Mouse (Mus musculus): ENCODE data around the gene Mpzl3. TPM values are rescaled to one million over a fixed set of nuclear protein-coding genes. Genes with fewer than 3 reads are reported as not detected.
"Not testable (repeated sequence)": the region's sequence is repeated elsewhere in the genome, so short reads cannot be mapped to it uniquely, and the experiment has no call there.

Mpzl3 gene
- polyA plus RNA-seq, 2 experiments: 0.33 to 1.0 TPM

GRCm38 (mm10) chr9:45034526-45034925 lies 20.5 kb upstream of the Mpzl3 start:
- H3K4me3 ChIP-seq (ENCODE audit: insufficient read depth in 1 of 2, low read depth in 2 of 2, low read length in 2 of 2): no peak overlapping the region
- H3K36me3 ChIP-seq (replicated peaks; ENCODE audit: control insufficient read depth, insufficient read depth, low read depth): no peaks in the 10 kb centered on the region
- no peak overlapping the region for H3K4me2 ChIP-seq (ENCODE audit: low read depth)
- 46% methylated on average over 3 of the region's 3 CpGs for WGBS (ENCODE audit: insufficient replicate concordance)
- DNase-seq (ENCODE audit: low read depth in 3 of 3, low spot score in 3 of 3): no peak
- no peaks in the 10 kb centered on the region for H3K9me3 ChIP-seq (ENCODE audit: control insufficient read depth, low read length)
- H3K27ac ChIP-seq: no peak overlapping the region
- H3K9ac ChIP-seq (replicated peaks): no peak overlapping the region
- no peak for ATAC-seq (ENCODE audit: insufficient read depth)
- no peak for TF ChIP-seq CTCF (IDR thresholded peaks at IDR 0.05; ENCODE audit: low read depth)
- TF ChIP-seq EP300 (IDR thresholded peaks at IDR 0.05; ENCODE audit: low read depth): no peak
- H3K4me1 ChIP-seq (replicated peaks; ENCODE audit: control insufficient read depth in 2 of 2, insufficient read depth in 2 of 2, low read length in 1 of 2): no peaks in the 10 kb centered on the region
- H3K27me3 ChIP-seq (ENCODE audit: control insufficient read depth, insufficient read depth, low read length): no peaks in the 10 kb centered on the region

- not testable (repeated sequence) for H3K4me3 ChIP-seq (ENCODE audit: insufficient read depth in 1 of 2, low read depth in 2 of 2, low read length in 2 of 2); H3K9ac ChIP-seq (replicated peaks); H3K36me3 ChIP-seq (replicated peaks; ENCODE audit: control insufficient read depth, insufficient read depth, low read depth); H3K27ac ChIP-seq; H3K4me2 ChIP-seq (ENCODE audit: low read depth); ATAC-seq (ENCODE audit: insufficient read depth); H3K4me1 ChIP-seq (replicated peaks; ENCODE audit: control insufficient read depth in 2 of 2, insufficient read depth in 2 of 2, low read length in 1 of 2); DNase-seq (ENCODE audit: low read depth in 3 of 3, low spot score in 3 of 3); H3K9me3 ChIP-seq (ENCODE audit: control insufficient read depth, low read length)
- 37% methylated on average over 1 of the region's 1 CpGs for WGBS (ENCODE audit: insufficient replicate concordance)
- peaks cover 20% of the 10 kb centered on the region for H3K27me3 ChIP-seq (ENCODE audit: control insufficient read depth, insufficient read depth, low read length)
These were observed 17.2 kb upstream of the Mpzl3 start for GRCm38 (mm10) chr9:45037803-45038202.

GRCm38 (mm10) chr9:45039499-45039898 lies 15.5 kb upstream of the Mpzl3 start, which contains the start of gene Mpzl2:
TSS of gene Mpzl2 (plus strand) at chr9:45039799.
- TF ChIP-seq EP300 (IDR thresholded peaks at IDR 0.05; ENCODE audit: low read depth) (no peak), CTCF (IDR thresholded peaks at IDR 0.05; ENCODE audit: low read depth) (no peak)
- Histone ChIP-seq H3K4me1 (replicated peaks; ENCODE audit: control insufficient read depth in 2 of 2, insufficient read depth in 2 of 2, low read length in 1 of 2) (peaks cover 0 to 5% of the 10 kb centered on the region in 2 experiments; a peak in 1 of 4 replicates), H3K27ac (no peak within 1 kb of the TSS; the same call in 1 of the 2 replicates), H3K36me3 (replicated peaks; ENCODE audit: control insufficient read depth, insufficient read depth, low read depth) (no peaks in the 10 kb centered on the region), H3K27me3 (ENCODE audit: control insufficient read depth, insufficient read depth, low read length) (peaks cover 23% of the 10 kb centered on the region), H3K9me3 (ENCODE audit: control insufficient read depth, low read length) (no peaks in the 10 kb centered on the region), H3K4me2 (ENCODE audit: low read depth) (peak within 1 kb of the TSS; percentile 43), H3K9ac (replicated peaks) (no peak within 1 kb of the TSS), H3K4me3 (ENCODE audit: insufficient read depth in 1 of 2, low read depth in 2 of 2, low read length in 2 of 2) (peak within 1 kb of the TSS in 1 of 2 experiments; percentile 14; a peak in 2 of 4 replicates)
- no peak for ATAC-seq (ENCODE audit: insufficient read depth)
- WGBS (ENCODE audit: insufficient replicate concordance): 41% methylated on average over 5 of the region's 5 CpGs
- no peak for DNase-seq (ENCODE audit: low read depth in 3 of 3, low spot score in 3 of 3)

GRCm38 (mm10) chr9:45040066-45040845 lies 14.7 kb upstream of the Mpzl3 start:
- H3K9me3 ChIP-seq (ENCODE audit: control insufficient read depth, low read length): no peaks in the 10 kb centered on the region
- H3K27ac ChIP-seq: no peak overlapping the region; the same call in 1 of the 2 replicates
- WGBS (ENCODE audit: insufficient replicate concordance): 11% methylated on average over 14 of the region's 14 CpGs
- H3K36me3 ChIP-seq (replicated peaks; ENCODE audit: control insufficient read depth, insufficient read depth, low read depth): no peaks in the 10 kb centered on the region
- DNase-seq (ENCODE audit: low read depth in 3 of 3, low spot score in 3 of 3) (no peak), ATAC-seq (ENCODE audit: insufficient read depth) (no peak)
- H3K4me2 ChIP-seq (ENCODE audit: low read depth): peak overlapping the region; percentile 43
- H3K4me3 ChIP-seq (ENCODE audit: insufficient read depth in 1 of 2, low read depth in 2 of 2, low read length in 2 of 2): peak overlapping the region in 1 of 2 experiments; percentile 14; a peak in 2 of 4 replicates
- H3K4me1 ChIP-seq (replicated peaks; ENCODE audit: control insufficient read depth in 2 of 2, insufficient read depth in 2 of 2, low read length in 1 of 2): peaks cover 0 to 5% of the 10 kb centered on the region in 2 experiments; a peak in 1 of 4 replicates
- no peak for TF ChIP-seq EP300 (IDR thresholded peaks at IDR 0.05; ENCODE audit: low read depth)
- no peak for TF ChIP-seq CTCF (IDR thresholded peaks at IDR 0.05; ENCODE audit: low read depth)
- H3K9ac ChIP-seq (replicated peaks): no peak overlapping the region
- H3K27me3 ChIP-seq (ENCODE audit: control insufficient read depth, insufficient read depth, low read length): peaks cover 23% of the 10 kb centered on the region

- H3K9me3 ChIP-seq (ENCODE audit: control insufficient read depth, low read length): no peaks in the 10 kb centered on the region
- no peak for TF ChIP-seq CTCF (IDR thresholded peaks at IDR 0.05; ENCODE audit: low read depth)
- TF ChIP-seq EP300 (IDR thresholded peaks at IDR 0.05; ENCODE audit: low read depth): peak; percentile 59
- H3K4me3 ChIP-seq (ENCODE audit: insufficient read depth in 1 of 2, low read depth in 2 of 2, low read length in 2 of 2): no peak overlapping the region
- H3K4me2 ChIP-seq (ENCODE audit: low read depth): peak overlapping the region; percentile 43
- ATAC-seq (ENCODE audit: insufficient read depth): peak; percentile 50; the same call in 1 of the 2 replicates
- H3K27me3 ChIP-seq (ENCODE audit: control insufficient read depth, insufficient read depth, low read length): peaks cover 23% of the 10 kb centered on the region
- H3K4me1 ChIP-seq (replicated peaks; ENCODE audit: control insufficient read depth in 2 of 2, insufficient read depth in 2 of 2, low read length in 1 of 2): peaks cover 0 to 5% of the 10 kb centered on the region in 2 experiments; a peak in 1 of 4 replicates
- H3K36me3 ChIP-seq (replicated peaks; ENCODE audit: control insufficient read depth, insufficient read depth, low read depth): no peaks in the 10 kb centered on the region
- 22% methylated on average over 17 of the region's 17 CpGs for WGBS (ENCODE audit: insufficient replicate concordance)
- DNase-seq (ENCODE audit: low read depth in 3 of 3, low spot score in 3 of 3): peak in 2 of 3 experiments; percentile 7 to 25
- H3K27ac ChIP-seq: no peak overlapping the region
- no peak overlapping the region for H3K9ac ChIP-seq (replicated peaks)
These were observed 13.7 kb upstream of the Mpzl3 start for GRCm38 (mm10) chr9:45041131-45041838.

All from liver, embryonic 14.5 days (tissue).